Comparison of ENCODE assay signal across 7 mouse cellular contexts in genomic region chr19:4190831-4191334, GRCm38 (mm10). TPM values are rescaled to one million over a fixed set of nuclear protein-coding genes. Genes with fewer than 3 reads are reported as not detected.
DNase-seq lines count a peak whose midpoint lies in the region; ATAC-seq and TF ChIP-seq lines count a peak whose summit lies in the region.

Gene Tbc1d10c, minus strand, starts transcription at chr19:4191284.

- TF ChIP-seq CTCF in CH12.LX (conservative IDR thresholded peaks at IDR 0.05 in 1 of 2, IDR thresholded peaks at IDR 0.05 in 1 of 2; ENCODE audit: low read depth in 2 of 2, low read length in 2 of 2) = no peak

- peak within 1 kb of the TSS; percentile 82 for H3K27ac ChIP-seq in CH12.LX (ENCODE audit: insufficient read depth, low read depth)
- peak within 1 kb of the TSS; percentile 89 for H3K27ac ChIP-seq in heart, embryonic 15.5 days
- H3K27ac ChIP-seq in liver, embryonic 11.5 days (ENCODE audit: low read depth, low read length) = peak within 1 kb of the TSS; percentile 90

- 63% methylated on average over 4 of the region's 4 CpGs for WGBS in heart, embryonic 15.5 days
- WGBS in liver, embryonic 11.5 days = 46% methylated on average over 4 of the region's 4 CpGs

- H3K9ac ChIP-seq in CH12.LX (ENCODE audit: insufficient read depth, low read depth) = peak within 1 kb of the TSS; percentile 74
- peak within 1 kb of the TSS; percentile 98 for H3K9ac ChIP-seq in heart, embryonic 15.5 days
- peak within 1 kb of the TSS; percentile 98 for H3K9ac ChIP-seq in liver, embryonic 11.5 days (ENCODE audit: low read depth, low read length)

- dilution Hi-C loops in CH12.LX (cut with MboI; ENCODE audit: extremely low pct_ligation_motif_present, extremely low pct_unique_long_range_greater_than_20kb, low sequenced_read_pairs) = no loop called here

- no peaks in the 10 kb centered on the region for H3K27me3 ChIP-seq in CH12.LX (replicated peaks)
- no peaks in the 10 kb centered on the region for H3K27me3 ChIP-seq in heart, embryonic 15.5 days
- no peaks in the 10 kb centered on the region for H3K27me3 ChIP-seq in liver, embryonic 11.5 days (replicated peaks; ENCODE audit: control insufficient read depth, insufficient read depth, low read length)

- H3K79me2 ChIP-seq in CH12.LX (replicated peaks; ENCODE audit: control insufficient read depth, extremely low read depth, insufficient read depth, poor library complexity, severe bottlenecking) = peaks cover 46% of the 10 kb centered on the region

- peak within 1 kb of the TSS; percentile 70 for H3K4me2 ChIP-seq in CH12.LX (ENCODE audit: insufficient read depth, low read depth, poor library complexity, severe bottlenecking)
- peak within 1 kb of the TSS; percentile 87 for H3K4me2 ChIP-seq in heart, embryonic 15.5 days
- peak within 1 kb of the TSS; percentile 95 for H3K4me2 ChIP-seq in liver, embryonic 11.5 days

- peak within 1 kb of the TSS; percentile 86 to 89 (median 87) for H3K4me3 ChIP-seq in CH12.LX (replicated peaks in 1 of 3; ENCODE audit: low read depth in 2 of 3, low read length in 2 of 3, poor library complexity in 1 of 3)
- peak within 1 kb of the TSS; percentile 84 for H3K4me3 ChIP-seq in heart, embryonic 15.5 days
- H3K4me3 ChIP-seq in liver, embryonic 11.5 days (ENCODE audit: low read depth, low read length) = peak within 1 kb of the TSS; percentile 95

- peak; percentile 86 to 90 for DNase-seq in B cell, adult 2 months
- DNase-seq in CH12.LX (ENCODE audit: extremely low read depth) = peak; percentile 88
- no peak for DNase-seq in liver, embryonic 11.5 days (ENCODE audit: low spot score)
- no peak for DNase-seq in urinary bladder, postnatal 4 days (ENCODE audit: low spot score in 2 of 2)
- DNase-seq in embryo, embryonic 10.5 days (ENCODE audit: low spot score) = no peak

- TF ChIP-seq EP300 in CH12.LX (IDR thresholded peaks at IDR 0.05; ENCODE audit: low read length) = peak; percentile 80

- H3K4me1 ChIP-seq in CH12.LX (ENCODE audit: control insufficient read depth in 1 of 2, insufficient read depth in 2 of 2) = peaks cover 19 to 65% of the 10 kb centered on the region in 2 experiments
- H3K4me1 ChIP-seq in heart, embryonic 15.5 days (replicated peaks) = peaks cover 56% of the 10 kb centered on the region
- H3K4me1 ChIP-seq in liver, embryonic 11.5 days (replicated peaks; ENCODE audit: control insufficient read depth, insufficient read depth, low read length) = peaks cover 33% of the 10 kb centered on the region

- H3K36me3 ChIP-seq in CH12.LX (replicated peaks in 1 of 2; ENCODE audit: control insufficient read depth in 1 of 2, insufficient read depth in 1 of 2, low read length in 1 of 2) = peaks cover 48 to 63% of the 10 kb centered on the region in 2 experiments
- peaks cover 28% of the 10 kb centered on the region for H3K36me3 ChIP-seq in heart, embryonic 15.5 days
- H3K36me3 ChIP-seq in liver, embryonic 11.5 days (ENCODE audit: control insufficient read depth, insufficient read depth, low read length) = peaks cover 25% of the 10 kb centered on the region

- TF ChIP-seq POLR2A in CH12.LX (IDR thresholded peaks at IDR 0.05; ENCODE audit: low read depth, low read length) = peak; percentile 63

- no peak for ATAC-seq in heart, embryonic 15.5 days (replicated peaks; ENCODE audit: insufficient number of reproducible peaks, insufficient read depth, low FRiP score, low read depth)
- ATAC-seq in liver, embryonic 11.5 days (replicated peaks; ENCODE audit: low FRiP score) = no peak
- ATAC-seq in monocyte, adult 5-6 weeks (replicated peaks; ENCODE audit: insufficient number of reproducible peaks, low FRiP score, low TSS enrichment, poor library complexity, severe bottlenecking) = peak; percentile 63

- no peak; the same call in 1 of the 2 replicates for TF ChIP-seq RAD21 in CH12.LX (IDR thresholded peaks at IDR 0.05; ENCODE audit: low read depth, low read length)

- H3K9me3 ChIP-seq in CH12.LX (replicated peaks; ENCODE audit: low read length) = no peaks in the 10 kb centered on the region
- no peaks in the 10 kb centered on the region for H3K9me3 ChIP-seq in heart, embryonic 15.5 days (replicated peaks)
- H3K9me3 ChIP-seq in liver, embryonic 11.5 days (ENCODE audit: control insufficient read depth, low read length) = no peaks in the 10 kb centered on the region

- in situ Hi-C loops in CH12.LX (cut with MboI; ENCODE audit: low pct_ligation_motif_present, low pct_unique_long_range_greater_than_20kb, low sequenced_read_pairs) = no loop called here

TF ChIP-seq in CH12.LX, 34 proteins besides CTCF, POLR2A, EP300 and RAD21:
- TF ChIP-seq ZKSCAN1 (IDR thresholded peaks at IDR 0.05; ENCODE audit: borderline replicate concordance, low read depth, low read length) = no peak
- no peak; the same call in 1 of the 2 replicates for TF ChIP-seq NRF1 (IDR thresholded peaks at IDR 0.05; ENCODE audit: low read depth, low read length)
- TF ChIP-seq TCF12 (IDR thresholded peaks at IDR 0.05; ENCODE audit: low read depth, low read length) = peak; percentile 69; the same call in 1 of the 2 replicates
- 0 out of 2 replicates have a peak, but pooled peaks have one; percentile 3 for TF ChIP-seq MAX (IDR thresholded peaks at IDR 0.05; ENCODE audit: low read length)
- TF ChIP-seq USF1 (IDR thresholded peaks at IDR 0.05; ENCODE audit: low read depth, low read length) = no peak
- TF ChIP-seq UBTF (IDR thresholded peaks at IDR 0.05; ENCODE audit: low read depth, low read length) = 0 out of 2 replicates have a peak, but pooled peaks have one; percentile 23
- peak; percentile 80; the same call in 1 of the 2 replicates for TF ChIP-seq SIN3A (IDR thresholded peaks at IDR 0.05; ENCODE audit: low read length)
- peak; percentile 47; the same call in 1 of the 2 replicates for TF ChIP-seq ETS1 (conservative IDR thresholded peaks at IDR 0.05; ENCODE audit: low read depth, low read length)
- TF ChIP-seq CHD2 (IDR thresholded peaks at IDR 0.05; ENCODE audit: low read length) = peak; percentile 64; the same call in 1 of the 2 replicates
- TF ChIP-seq IRF4 (IDR thresholded peaks at IDR 0.05; ENCODE audit: low read depth, low read length) = peak; percentile 93
- peak; percentile 30; the same call in 1 of the 2 replicates for TF ChIP-seq HCFC1 (IDR thresholded peaks at IDR 0.05; ENCODE audit: low read depth, low read length)
- TF ChIP-seq MXI1 (IDR thresholded peaks at IDR 0.05; ENCODE audit: low read depth, low read length) = peak; percentile 99
- no peak for TF ChIP-seq GABPA (IDR thresholded peaks at IDR 0.05; ENCODE audit: insufficient replicate concordance, low read depth, low read length)
- peak; percentile 69 for TF ChIP-seq MEF2A (IDR thresholded peaks at IDR 0.05; ENCODE audit: borderline replicate concordance, low read depth, low read length)
- TF ChIP-seq CHD1 (IDR thresholded peaks at IDR 0.05; ENCODE audit: low read depth, low read length) = no peak
- peak; percentile 81 for TF ChIP-seq ELF1 (IDR thresholded peaks at IDR 0.05; ENCODE audit: low read depth, low read length)
- peak; percentile 24; the same call in 1 of the 2 replicates for TF ChIP-seq BHLHE40 (IDR thresholded peaks at IDR 0.05; ENCODE audit: low read depth, low read length)
- TF ChIP-seq ZC3H11A (IDR thresholded peaks at IDR 0.05; ENCODE audit: low read depth, low read length) = no peak
- TF ChIP-seq MAZ (IDR thresholded peaks at IDR 0.05; ENCODE audit: low read depth, low read length) = peak; percentile 98
TF ChIP-seq in CH12.LX: peak in this region for 13.

RNA-seq across cellular contexts. Expression of gene Tbc1d10c, which starts in this region (rescaled TPM):
- 46.3 and 57.8 TPM in 2 replicates for total RNA-seq in CH12.LX (2012; rRNA removed)
- total RNA-seq in CH12.LX (2014; rRNA removed) = 43.5 and 51.5 TPM in 2 replicates
- polyA plus RNA-seq in CH12.LX (2012; ENCODE audit: insufficient read length, low read depth) = 57.4 and 58.5 TPM in 2 replicates
- polyA plus RNA-seq in heart, embryonic 15.5 days (2015; fragmentation: Nextera tagmentation; extraction: Ambion mirVana) = 3.0 and 14.9 TPM in 2 replicates
- polyA plus RNA-seq in liver, embryonic 11.5 days (2014; fragmentation: Nextera tagmentation; extraction: Ambion mirVana) = 3.3 and 3.4 TPM in 2 replicates
- 71.5 to 178 TPM (median 83.5 TPM) in 3 replicates for total RNA-seq in monocyte, adult 5-6 weeks (2017)

Comparison
In these comparisons a context has a peak if more than half of its experiments do, and no peak if none do; other contexts are left out.
1. DNase-seq: peak in B cell, adult 2 months (2 of 2) and CH12.LX (single experiment); none in liver, embryonic 11.5 days (single experiment), urinary bladder, postnatal 4 days (0 of 2) and embryo, embryonic 10.5 days (single experiment).
2. Peak in every context shown above with its lines, with median percentiles within 50 percentile points of each other: H3K27ac ChIP-seq, H3K4me2 ChIP-seq, H3K4me3 ChIP-seq and H3K9ac ChIP-seq.